Mouse (Mus musculus) right cerebral cortex, postnatal 4 days (tissue): ENCODE data around the gene Gm765.

ENCODE experiments used
- DNase-seq: peaks from one replicate; pipeline ENCODE4 v3.0.0-alpha.2; 2022

The Gm765 gene

DNA sequence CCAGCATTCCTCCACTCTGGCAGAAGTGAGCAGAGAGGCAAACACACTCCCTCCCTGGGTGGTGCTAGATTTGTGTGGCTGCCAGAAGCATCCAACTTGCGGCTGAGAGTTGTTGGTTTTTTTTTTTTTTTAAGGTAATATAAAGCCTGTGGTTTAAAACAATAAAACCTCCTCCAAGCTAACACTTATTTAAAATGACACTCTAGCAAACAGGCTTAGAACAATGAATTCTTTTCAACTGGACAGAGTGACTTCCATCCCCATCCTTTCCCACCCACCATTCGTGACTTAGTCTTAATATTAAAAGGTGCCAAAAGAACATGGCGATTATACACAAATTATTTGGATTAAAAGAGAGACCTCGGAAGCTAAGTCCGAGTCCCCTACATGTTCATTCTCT, at the start of gene Gm765:
Gene Gm765, minus strand, starts transcription at position 101 of the 400 bp plus-strand sequence.
- no peak for DNase-seq

GRCm38 (mm10) chr6:98385487-98385886, 42.9 kb upstream of the Gm765 start:
- peak; percentile 41 for DNase-seq

DNA sequence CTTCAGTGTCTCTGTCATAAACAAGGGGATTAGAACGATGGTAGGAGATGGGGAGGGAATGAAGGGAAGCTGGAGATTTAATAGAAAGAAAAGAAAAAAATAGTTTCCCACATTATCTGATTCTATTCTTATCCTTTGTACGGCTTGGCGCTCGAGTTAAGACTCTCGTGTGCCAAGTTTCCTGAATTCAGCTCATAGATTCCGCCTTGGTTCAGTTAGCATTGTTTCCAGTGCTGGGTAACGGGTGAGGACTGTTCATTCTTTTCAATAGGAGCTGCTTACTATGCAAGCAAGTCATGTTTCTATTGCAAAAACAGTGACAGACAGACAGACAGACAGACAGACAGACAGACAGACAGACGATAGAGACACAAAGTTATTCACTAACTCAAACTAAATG, 41.9 kb upstream of the Gm765 start:
- no peak for DNase-seq

DNA sequence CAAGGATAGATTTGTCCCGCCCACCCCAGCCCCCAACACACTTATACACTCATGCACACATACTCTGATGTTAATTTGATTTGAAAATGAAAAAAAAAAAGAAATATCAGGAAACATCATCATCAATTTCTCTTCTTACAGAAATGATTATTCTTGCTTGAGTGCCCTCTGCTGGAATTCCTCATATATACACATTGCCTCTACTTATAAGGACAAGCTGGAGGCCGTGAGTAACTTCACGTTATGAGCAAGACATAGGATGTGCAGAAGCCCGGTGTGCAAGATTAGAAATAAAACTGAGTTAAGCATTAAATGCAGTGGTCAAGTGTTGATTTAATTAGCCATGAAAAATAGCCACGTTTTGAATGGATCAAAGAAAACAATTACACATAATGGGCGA, 40.9 kb upstream of the Gm765 start:
- peak; percentile 13 for DNase-seq

- DNase-seq = no peak
Measured at GRCm38 (mm10) chr6:98366199-98366598, 23.6 kb upstream of the Gm765 start.

- DNase-seq = no peak
Measured at GRCm38 (mm10) chr6:98355271-98355670, 12.7 kb upstream of the Gm765 start.

- DNase-seq = no peak
Measured at GRCm38 (mm10) chr6:98353285-98353684, 10.7 kb upstream of the Gm765 start.

- no peak for DNase-seq
Measured at GRCm38 (mm10) chr6:98332714-98333113, 9.8 kb downstream of the Gm765 start.

DNA sequence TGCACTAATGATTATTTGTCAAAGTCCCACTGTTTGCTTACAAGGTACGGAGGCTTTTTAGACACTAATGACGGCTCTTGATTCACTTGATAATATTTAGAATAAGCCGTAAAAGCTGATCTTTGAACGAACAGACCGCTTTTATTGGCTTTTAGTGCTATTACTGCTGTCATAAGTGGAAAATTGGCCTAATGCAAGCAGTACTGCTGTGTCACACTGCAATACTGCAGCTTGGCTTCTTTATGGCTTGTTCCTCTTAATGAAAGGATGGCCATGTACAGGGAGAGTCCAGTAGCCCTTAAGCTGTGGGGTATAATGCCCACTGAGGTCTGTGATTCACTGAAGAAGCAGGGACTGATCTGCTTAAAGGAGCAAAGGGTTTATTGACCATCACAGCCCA, 30.9 kb downstream of the Gm765 start:
- no peak for DNase-seq

DNA sequence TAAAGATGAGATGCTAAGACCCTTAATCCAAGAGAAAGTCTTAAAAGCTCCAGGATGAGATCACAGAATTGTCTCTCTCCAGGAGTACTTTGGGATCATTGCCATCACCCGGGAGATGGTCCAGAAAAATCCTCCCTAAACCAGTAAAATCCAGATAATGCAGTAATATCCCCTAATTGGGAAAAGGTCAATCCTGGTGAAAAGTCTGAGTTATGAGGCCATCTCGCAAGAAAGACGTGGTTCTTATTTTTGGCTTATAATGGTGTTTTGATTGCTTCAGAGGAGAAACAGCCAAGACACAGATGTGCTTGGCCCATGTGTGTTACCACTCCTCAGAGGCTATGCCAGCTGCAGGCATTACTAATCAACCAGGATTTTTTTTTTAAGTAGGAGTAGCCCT, 34.9 kb downstream of the Gm765 start:
- DNase-seq = no peak

DNA sequence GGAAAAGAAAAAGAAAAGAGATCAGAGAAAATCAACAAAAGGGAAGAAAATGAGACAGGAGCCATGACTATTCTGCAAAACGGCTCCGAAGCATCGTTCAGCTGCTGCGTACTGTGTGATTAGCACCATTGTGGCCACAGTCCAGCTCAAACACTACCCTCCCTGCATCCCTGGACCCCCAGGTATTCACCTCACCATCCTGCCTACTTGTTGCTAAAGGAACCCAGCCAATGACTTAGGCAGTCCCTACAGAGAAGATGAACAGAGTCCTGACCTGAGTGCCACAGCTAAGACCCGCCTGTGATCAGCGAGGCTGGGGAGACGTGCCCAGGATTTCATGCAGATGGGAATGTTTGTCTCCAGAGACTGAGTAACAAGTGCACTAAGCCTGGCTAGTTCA, 35.4 kb downstream of the Gm765 start:
- DNase-seq = no peak

DNA sequence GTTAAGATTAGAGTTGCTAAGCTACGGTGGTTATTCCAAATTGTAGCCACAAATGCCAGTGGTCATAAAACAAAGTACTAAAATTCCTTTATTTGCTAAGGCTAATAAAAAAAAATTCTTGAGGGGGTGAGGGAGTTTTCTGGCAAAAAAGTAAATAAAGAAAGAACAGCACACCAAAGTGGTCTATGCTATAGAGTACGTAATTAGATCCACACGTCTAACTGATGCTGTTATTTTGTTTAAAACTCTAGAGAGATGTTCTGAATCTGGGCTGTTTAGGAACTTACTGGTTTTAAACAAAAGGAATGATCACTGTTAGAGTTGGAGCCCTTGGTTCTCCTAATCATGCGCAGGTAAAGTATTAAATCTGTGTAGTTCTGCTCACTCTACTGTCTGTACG, 50.5 kb downstream of the Gm765 start:
- no peak for DNase-seq

- DNase-seq = no peak
Measured at GRCm38 (mm10) chr6:98288316-98288715, 54.2 kb downstream of the Gm765 start.

DNA sequence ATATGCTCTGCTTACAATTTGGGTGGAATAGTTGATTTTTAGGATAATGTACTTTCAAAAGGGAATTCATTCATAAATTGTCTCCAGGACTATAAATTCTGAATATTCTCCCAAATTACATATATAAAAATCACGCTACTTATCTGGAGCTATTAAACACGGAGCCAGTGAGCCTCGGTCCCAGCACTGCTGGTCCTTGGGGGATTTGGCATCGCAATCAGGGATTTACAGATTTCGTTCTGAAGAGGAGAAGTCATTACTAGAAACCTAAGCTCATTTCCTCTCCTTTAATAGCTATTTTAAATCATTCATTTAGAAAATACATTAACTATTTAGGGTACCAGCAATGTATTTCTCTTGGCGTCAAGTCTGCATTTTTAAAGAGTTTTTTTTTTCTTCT, 55.0 kb downstream of the Gm765 start:
- no peak for DNase-seq

GRCm38 (mm10) chr6:98285190-98285589, 57.4 kb downstream of the Gm765 start:
- DNase-seq = no peak

DNA sequence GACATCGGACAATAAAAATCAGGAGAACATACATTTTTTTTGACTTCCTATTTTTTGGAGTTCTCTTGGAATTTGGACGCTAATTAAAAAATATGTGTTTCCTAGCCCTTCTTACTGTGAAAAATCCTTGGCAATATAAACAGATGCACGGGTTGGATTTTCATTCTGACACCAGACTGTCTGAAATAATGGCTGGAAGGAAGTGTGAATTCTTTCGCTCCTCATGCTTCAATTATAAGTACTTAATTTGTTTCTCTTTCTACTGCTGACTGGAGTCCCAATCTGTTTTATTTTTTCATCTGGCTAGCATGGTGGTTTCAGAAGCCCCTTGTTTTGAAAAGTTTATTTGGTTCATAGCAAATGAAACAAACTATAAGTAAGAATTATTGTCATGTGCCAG, 59.8 kb downstream of the Gm765 start:
- DNase-seq = no peak

- DNase-seq = peak; percentile 52
Measured at GRCm38 (mm10) chr6:98271553-98271952, 71.0 kb downstream of the Gm765 start.

- DNase-seq = no peak
Measured at GRCm38 (mm10) chr6:98262961-98263360, 79.6 kb downstream of the Gm765 start.

GRCm38 (mm10) chr6:98259016-98259415, 83.5 kb downstream of the Gm765 start:
- DNase-seq = no peak

DNA sequence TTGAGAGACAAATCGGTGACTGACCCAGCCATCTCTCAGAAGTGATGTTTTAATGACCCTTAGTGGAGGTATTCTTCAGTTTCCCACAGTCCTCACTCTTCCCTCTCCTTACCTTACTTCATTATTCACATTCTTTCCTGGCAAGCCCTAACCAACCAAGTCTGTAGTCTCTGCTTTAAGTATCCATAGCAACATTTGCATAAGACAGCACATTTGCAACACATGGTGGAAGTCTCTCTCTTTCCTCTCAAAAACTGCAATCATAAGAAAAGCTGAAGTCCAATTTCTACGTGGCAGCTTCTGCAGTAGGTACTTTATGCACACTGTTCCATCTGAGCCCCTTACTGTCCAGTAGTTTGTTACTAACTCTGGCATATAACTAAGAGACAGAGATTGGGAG, 96.1 kb downstream of the Gm765 start:
- no peak for DNase-seq

DNA sequence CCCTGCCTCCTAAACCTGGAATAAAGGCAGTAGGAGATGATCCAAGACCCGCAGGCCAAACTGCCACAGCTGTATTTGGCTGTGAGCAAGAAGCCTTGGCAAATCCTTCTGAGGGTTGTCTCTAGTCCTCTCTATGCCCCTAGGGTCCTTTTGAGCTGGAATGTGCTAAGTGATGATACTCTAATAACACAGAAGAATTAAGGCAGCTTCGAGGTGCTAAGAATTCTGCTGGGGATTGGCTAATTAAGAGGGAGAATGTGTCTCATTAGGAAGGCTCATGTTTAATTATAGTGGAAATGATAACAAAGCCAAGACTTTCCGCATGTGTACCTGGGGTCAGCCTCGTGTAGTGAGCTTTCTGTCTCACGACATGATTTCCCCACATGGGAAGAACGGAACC, 99.4 kb downstream of the Gm765 start:
- no peak for DNase-seq

GRCm38 (mm10) chr6:98240561-98241272, 101.8 kb downstream of the Gm765 start:
- DNase-seq = no peak

DNA sequence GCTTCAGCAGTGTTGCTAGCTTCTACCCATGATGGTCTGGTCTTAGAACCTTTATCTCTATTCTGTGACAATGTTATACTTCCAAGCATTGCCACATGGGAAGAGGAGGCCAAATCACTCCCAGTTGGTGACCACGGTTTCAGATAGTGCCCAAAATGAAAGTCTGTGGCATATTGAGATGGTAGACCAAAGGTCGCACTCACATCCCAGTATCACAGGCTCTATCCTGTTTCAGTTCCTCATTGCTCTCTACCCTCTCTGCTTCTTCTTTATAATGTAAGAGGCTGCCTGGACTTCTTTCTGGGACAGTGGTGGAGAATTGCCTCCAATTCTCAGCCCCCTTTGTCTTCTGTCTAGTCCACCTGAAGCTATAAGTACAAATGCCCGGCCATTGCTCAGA, 108.5 kb downstream of the Gm765 start:
- no peak for DNase-seq

DNA sequence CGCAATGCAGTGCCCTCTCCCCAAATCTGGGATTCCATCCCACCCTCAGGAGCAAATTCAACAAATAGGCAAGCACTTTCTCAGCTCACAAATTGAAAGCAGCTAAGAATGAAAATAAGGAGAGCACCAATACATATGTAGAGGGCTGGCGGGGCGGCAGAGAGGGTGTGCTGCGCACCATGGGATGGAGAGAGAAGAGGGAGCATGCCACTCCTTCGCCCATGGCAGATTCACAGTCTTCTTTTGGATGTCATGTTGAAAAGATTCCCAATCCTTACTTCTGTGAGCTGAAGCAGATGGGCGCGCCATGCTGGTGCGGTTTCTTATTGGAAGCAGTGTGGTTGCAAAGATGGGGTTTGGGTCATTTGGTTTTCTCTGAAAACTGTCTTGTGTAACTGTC, 118.6 kb downstream of the Gm765 start:
- DNase-seq = no peak

DNA sequence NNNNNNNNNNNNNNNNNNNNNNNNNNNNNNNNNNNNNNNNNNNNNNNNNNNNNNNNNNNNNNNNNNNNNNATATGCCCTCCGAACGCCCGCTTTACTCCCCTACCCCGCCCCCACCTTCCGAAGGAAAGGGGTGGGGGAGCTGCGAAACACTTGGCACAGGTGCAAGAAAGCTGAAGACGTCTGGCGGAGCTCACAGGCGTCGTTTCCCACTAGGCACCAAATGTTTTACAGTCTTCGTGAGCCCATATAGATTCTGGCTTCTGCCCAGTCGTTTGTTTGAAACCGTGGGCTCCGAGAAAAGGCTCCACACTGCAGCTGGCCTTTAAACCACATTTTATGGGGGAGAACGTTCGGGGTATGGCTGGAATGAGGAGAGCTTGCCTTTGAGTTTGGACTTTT, 120.6 kb downstream of the Gm765 start:
- peak; percentile 61 for DNase-seq
